Mouse (Mus musculus) brown adipose tissue, adult 24 weeks (tissue): Measurements from ENCODE around the gene Thoc6. TPM values are rescaled to one million over a fixed set of nuclear protein-coding genes. Genes with fewer than 3 reads are reported as not detected.
A peak's percentile ranks its signal among the peaks of the same experiment; 100 is the strongest.

Experiments used
- H3K27ac ChIP-seq: fragments of 200-500 bp; replicated peaks from 2 replicates; pipeline ENCODE4 v1.5.1; 2012; ENCODE audit warnings: low read depth, mild to moderate bottlenecking, low read length
- H3K4me1 ChIP-seq: fragments of 200-500 bp; 2 replicates; pipeline ENCODE4 v1.6.1; 2012; ENCODE audit warnings: low read length, mixed read lengths; ENCODE audit not compliant: control insufficient read depth, insufficient read depth, insufficient read length
- H3K4me3 ChIP-seq: fragments of 200-500 bp; 2 replicates; pipeline ENCODE4 v1.5.1; 2012; ENCODE audit warnings: low read depth, mild to moderate bottlenecking, low read length, moderate library complexity; ENCODE audit not compliant: insufficient read depth
- polyA plus RNA-seq: library from polyadenylated mRNA; stranded (reverse); fragments of >200 nt; gene quantifications from 2 replicates; pipeline ENCODE4 v1.2.4, GENCODE M21; 2012; ENCODE audit not compliant: missing spikeins, insufficient read depth, insufficient read length

Thoc6 gene
- polyA plus RNA-seq, 1 experiment: 16.3 TPM

GRCm38 (mm10) chr17:23683226-23683625 lies 9.5 kb upstream of the Thoc6 start:
- Histone ChIP-seq H3K27ac (no peak overlapping the region), H3K4me1 (no peaks in the 10 kb centered on the region), H3K4me3 (no peak overlapping the region)

GRCm38 (mm10) chr17:23682530-23682929 lies 8.8 kb upstream of the Thoc6 start:
- H3K27ac ChIP-seq: no peak overlapping the region
- no peaks in the 10 kb centered on the region for H3K4me1 ChIP-seq
- no peak overlapping the region for H3K4me3 ChIP-seq

- Histone ChIP-seq H3K4me3 (no peak overlapping the region), H3K27ac (no peak overlapping the region), H3K4me1 (no peaks in the 10 kb centered on the region)
Measured at GRCm38 (mm10) chr17:23682092-23682491, 8.4 kb upstream of the Thoc6 start.

- Histone ChIP-seq H3K4me1 (no peaks in the 10 kb centered on the region), H3K4me3 (no peak overlapping the region), H3K27ac (no peak overlapping the region)
Measured at GRCm38 (mm10) chr17:23681086-23681485, 7.4 kb upstream of the Thoc6 start.

GRCm38 (mm10) chr17:23680336-23680735 lies 6.7 kb upstream of the Thoc6 start:
- H3K4me1 ChIP-seq: no peaks in the 10 kb centered on the region
- no peak overlapping the region for H3K27ac ChIP-seq
- H3K4me3 ChIP-seq: no peak overlapping the region

- Histone ChIP-seq H3K27ac (no peak within 1 kb of the TSS), H3K4me1 (0 out of 2 replicates have a peak, but pooled peaks cover 4% of the 10 kb centered on the region), H3K4me3 (no peak within 1 kb of the TSS)
Measured at GRCm38 (mm10) chr17:23679127-23679835, 5.6 kb upstream of the Thoc6 start, which contains the start of gene Cldn6. Gene Cldn6 (plus strand): TSS chr17:23679249.

- Histone ChIP-seq H3K4me3 (peak within 1 kb of the TSS; percentile 81), H3K4me1 (peaks cover 6% of the 10 kb centered on the region; the same call in 1 of the 2 replicates), H3K27ac (peak within 1 kb of the TSS; percentile 85)
Measured at GRCm38 (mm10) chr17:23677236-23677679, 3.6 kb upstream of the Thoc6 start, which contains the start of gene Tnfrsf12a. Gene Tnfrsf12a (minus strand): TSS chr17:23677468.

- peaks cover 6% of the 10 kb centered on the region; the same call in 1 of the 2 replicates for H3K4me1 ChIP-seq
- peak overlapping the region; percentile 85 for H3K27ac ChIP-seq
- peak overlapping the region; percentile 81 for H3K4me3 ChIP-seq
Measured at GRCm38 (mm10) chr17:23676473-23677031, 2.9 kb upstream of the Thoc6 start.

- peak overlapping the region; percentile 73 for H3K27ac ChIP-seq
Measured at GRCm38 (mm10) chr17:23675564-23676281, 2.0 kb upstream of the Thoc6 start.

GRCm38 (mm10) chr17:23675127-23675526 lies 1.4 kb upstream of the Thoc6 start:
- H3K27ac ChIP-seq: peak overlapping the region; percentile 73
- H3K4me3 ChIP-seq: peak overlapping the region; percentile 81

More at GRCm38 (mm10) chr17:23675564-23676281, 2.0 kb upstream of the Thoc6 start:
- Histone ChIP-seq H3K4me1 (peaks cover 6% of the 10 kb centered on the region; the same call in 1 of the 2 replicates), H3K4me3 (peak overlapping the region; percentile 81)

GRCm38 (mm10) chr17:23674271-23674952 lies 730 bp upstream of the Thoc6 start:
- peak overlapping the region; percentile 73 for H3K27ac ChIP-seq
- H3K4me3 ChIP-seq: peak overlapping the region; percentile 81
- peaks cover 6% of the 10 kb centered on the region; the same call in 1 of the 2 replicates for H3K4me1 ChIP-seq

More at GRCm38 (mm10) chr17:23675127-23675526, 1.4 kb upstream of the Thoc6 start:
- H3K4me1 ChIP-seq: peaks cover 6% of the 10 kb centered on the region; the same call in 1 of the 2 replicates

- H3K4me3 ChIP-seq: peak overlapping the region; percentile 81
- H3K27ac ChIP-seq: no peak overlapping the region
- H3K4me1 ChIP-seq: peaks cover 6% of the 10 kb centered on the region; the same call in 1 of the 2 replicates
Measured at GRCm38 (mm10) chr17:23672761-23673160, 921 bp downstream of the Thoc6 start.

- Histone ChIP-seq H3K4me1 (peaks cover 6% of the 10 kb centered on the region; the same call in 1 of the 2 replicates), H3K4me3 (no peak overlapping the region), H3K27ac (no peak overlapping the region)
Measured at GRCm38 (mm10) chr17:23671519-23671918, 2.2 kb downstream of the Thoc6 start.

- H3K4me3 ChIP-seq: no peak overlapping the region
- H3K4me1 ChIP-seq: peaks cover 6% of the 10 kb centered on the region; the same call in 1 of the 2 replicates
- no peak overlapping the region for H3K27ac ChIP-seq
Measured at GRCm38 (mm10) chr17:23670516-23671074, 3.1 kb downstream of the Thoc6 start.
